37 mouse cellular contexts compared by ENCODE assay signal in genomic region chr9:24144341-24144740, GRCm38 (mm10). TPM values are rescaled to one million over a fixed set of nuclear protein-coding genes. Genes with fewer than 3 reads are reported as not detected.
A peak's percentile ranks its signal among the peaks of the same experiment; 100 is the strongest.
DNase-seq lines count a peak whose midpoint lies in the region; ATAC-seq and TF ChIP-seq lines count a peak whose summit lies in the region.
"Had no signal": no experiment of that assay in that cellular context is flagged by ENCODE, and none has a peak within 500 bp of the region (broad histone marks: within the 10 kb centered on the region; RNA-seq: fewer than 3 reads in every experiment).

No protein-coding gene starts in this region.

- H3K27me3 ChIP-seq in cerebellum, adult 2 months (ENCODE audit: control insufficient read depth, insufficient read depth, low read length) = no peaks in the 10 kb centered on the region; the same call in 1 of the 2 replicates
- no peaks in the 10 kb centered on the region for H3K27me3 ChIP-seq in hindbrain, embryonic 12.5 days
- H3K27me3 ChIP-seq: heart, embryonic 12.5 days; kidney, embryonic 15.5 days; limb, embryonic 12.5 days; lung, embryonic 15.5 days had no signal

- TF ChIP-seq CTCF in cerebellum, adult 2 months (IDR thresholded peaks at IDR 0.05; ENCODE audit: borderline replicate concordance, insufficient read depth, low read depth, low read length) = no peak

- H3K4me2 ChIP-seq in hindbrain, embryonic 12.5 days (replicated peaks) = no peak overlapping the region
- H3K4me2 ChIP-seq: heart, embryonic 12.5 days; hindbrain, embryonic 14.5 days; kidney, embryonic 15.5 days; limb, embryonic 12.5 days; liver, embryonic 11.5 days; lung, embryonic 15.5 days; midbrain, embryonic 11.5 days had no signal

- H3K27ac ChIP-seq in cerebellum, adult 2 months (ENCODE audit: insufficient read depth, low read length) = no peak overlapping the region
- H3K27ac ChIP-seq in hindbrain, embryonic 12.5 days = no peak overlapping the region
- H3K27ac ChIP-seq: heart, adult 2 months; hindbrain, embryonic 14.5 days; kidney, embryonic 15.5 days; limb, embryonic 12.5 days; lung, embryonic 15.5 days had no signal

- DNase-seq in frontal cortex, postnatal 14 days (ENCODE audit: low spot score in 2 of 2) = no peak
- peak; percentile 23 to 24 for DNase-seq in right cerebral cortex, adult 2 months (ENCODE audit: low spot score in 2 of 2)
- DNase-seq in right cerebral cortex, postnatal 14 days = no peak
- DNase-seq in left cerebral cortex, postnatal 14 days (ENCODE audit: low spot score in 2 of 2) = peak; percentile 7 to 58
- DNase-seq in cerebellum, adult 2 months = no peak
- DNase-seq: adrenal gland, adult 2 months; adrenal gland, postnatal 36 days; cerebellum, adult 9-10 months; cerebellum, postnatal 36 days; heart, adult 2 months; heart, postnatal 4 days; kidney, adult 11 months; kidney, postnatal 25 days; thymus, postnatal 14 days had no signal

- H3K4me3 ChIP-seq in cerebellum, adult 2 months (replicated peaks; ENCODE audit: insufficient read depth, low read depth, low read length) = no peak overlapping the region
- H3K4me3 ChIP-seq in hindbrain, embryonic 12.5 days = no peak overlapping the region
- H3K4me3 ChIP-seq: heart, adult 2 months; heart, embryonic 12.5 days; kidney, embryonic 15.5 days; limb, embryonic 12.5 days; lung, embryonic 15.5 days had no signal

- TF ChIP-seq POLR2A in cerebellum, adult 2 months (IDR thresholded peaks at IDR 0.05; ENCODE audit: borderline replicate concordance, insufficient read depth, low read length) = no peak

- no peaks in the 10 kb centered on the region for H3K4me1 ChIP-seq in cerebellum, adult 2 months (ENCODE audit: control insufficient read depth, insufficient read depth, low read length)
- no peaks in the 10 kb centered on the region for H3K4me1 ChIP-seq in hindbrain, embryonic 12.5 days
- H3K4me1 ChIP-seq: heart, embryonic 12.5 days; kidney, embryonic 15.5 days; limb, embryonic 12.5 days; lung, embryonic 15.5 days had no signal

- WGBS in cerebellum, adult 2 months = 96% methylated on average over 2 of the region's 2 CpGs
- 74% methylated on average over 2 of the region's 2 CpGs for WGBS in hindbrain, embryonic 12.5 days

- no peaks in the 10 kb centered on the region for H3K36me3 ChIP-seq in hindbrain, embryonic 12.5 days
- H3K36me3 ChIP-seq: heart, embryonic 12.5 days; kidney, embryonic 15.5 days; limb, embryonic 12.5 days; lung, embryonic 15.5 days had no signal

- intact Hi-C loops in left cerebral cortex, postnatal 14 days (cut with DNase I) = no loop called here

- H3K9ac ChIP-seq in hindbrain, embryonic 12.5 days = no peak overlapping the region
- H3K9ac ChIP-seq: heart, embryonic 12.5 days; hindbrain, embryonic 14.5 days; kidney, embryonic 15.5 days; limb, embryonic 12.5 days; lung, embryonic 15.5 days had no signal

- peak; percentile 93 for ATAC-seq in frontal cortex, adult (ENCODE audit: low TSS enrichment)
- no peak for ATAC-seq in hindbrain, embryonic 12.5 days (ENCODE audit: low FRiP score)
- ATAC-seq: activated CD4-positive, CD25-positive, alpha-beta regulatory T cell, adult 4 months; forebrain, embryonic 14.5 days; midbrain, embryonic 16.5 days had no signal

- H3K9me3 ChIP-seq in hindbrain, embryonic 12.5 days (replicated peaks) = no peaks in the 10 kb centered on the region
- H3K9me3 ChIP-seq: heart, embryonic 12.5 days; limb, embryonic 12.5 days; lung, embryonic 15.5 days had no signal

RNA-seq across cellular contexts. Expression of gene Npsr1, which starts 46.5 kb away (rescaled TPM):
- 1 to 10 TPM; 3.8 to 4.2 TPM for total RNA-seq in left cerebral cortex, postnatal 14 days (2021)
- 0.24 and 0.28 TPM in 2 replicates for polyA plus RNA-seq in cerebellum, adult 2 months (2012; rRNA removed)
- polyA plus RNA-seq in hindbrain, embryonic 12.5 days (2016; fragmentation: Nextera tagmentation; extraction: Ambion mirVana) = not detected in 2 replicates
- total RNA-seq: adrenal gland, adult 2 months; adrenal gland, postnatal 36 days; gastrocnemius, adult 8-10 months; gastrocnemius, postnatal 4 days; heart, adult 2 months; heart, postnatal 4 days; megakaryocyte progenitor cell, adult 5-6 weeks; neutrophil, adult 5-6 weeks had no signal
- polyA plus RNA-seq: activated CD4-positive, CD25-positive, alpha-beta regulatory T cell, adult 4 months; adrenal gland, adult 2 months; embryonic facial prominence, embryonic 11.5 days; heart, adult 2 months; heart, embryonic 12.5 days; heart, postnatal 0 days; limb, embryonic 12.5 days; liver, embryonic 11.5 days; liver, embryonic 16.5 days; lung, embryonic 15.5 days; midbrain, embryonic 11.5 days; neural tube, embryonic 11.5 days; small intestine, adult 2 months; stomach, embryonic 14.5 days; urinary bladder, adult 2 months had no signal

Comparison
In these comparisons a context has a peak if more than half of its experiments do, and no peak if none do; other contexts are left out.
1. DNase-seq: peak in right cerebral cortex, adult 2 months (2 of 2) and left cerebral cortex, postnatal 14 days (2 of 2); none in frontal cortex, postnatal 14 days (0 of 2), right cerebral cortex, postnatal 14 days (single experiment) and cerebellum, adult 2 months (0 of 2).